Mouse (Mus musculus): ENCODE results near the gene Mad2l1bp.

Mad2l1bp gene

DNA sequence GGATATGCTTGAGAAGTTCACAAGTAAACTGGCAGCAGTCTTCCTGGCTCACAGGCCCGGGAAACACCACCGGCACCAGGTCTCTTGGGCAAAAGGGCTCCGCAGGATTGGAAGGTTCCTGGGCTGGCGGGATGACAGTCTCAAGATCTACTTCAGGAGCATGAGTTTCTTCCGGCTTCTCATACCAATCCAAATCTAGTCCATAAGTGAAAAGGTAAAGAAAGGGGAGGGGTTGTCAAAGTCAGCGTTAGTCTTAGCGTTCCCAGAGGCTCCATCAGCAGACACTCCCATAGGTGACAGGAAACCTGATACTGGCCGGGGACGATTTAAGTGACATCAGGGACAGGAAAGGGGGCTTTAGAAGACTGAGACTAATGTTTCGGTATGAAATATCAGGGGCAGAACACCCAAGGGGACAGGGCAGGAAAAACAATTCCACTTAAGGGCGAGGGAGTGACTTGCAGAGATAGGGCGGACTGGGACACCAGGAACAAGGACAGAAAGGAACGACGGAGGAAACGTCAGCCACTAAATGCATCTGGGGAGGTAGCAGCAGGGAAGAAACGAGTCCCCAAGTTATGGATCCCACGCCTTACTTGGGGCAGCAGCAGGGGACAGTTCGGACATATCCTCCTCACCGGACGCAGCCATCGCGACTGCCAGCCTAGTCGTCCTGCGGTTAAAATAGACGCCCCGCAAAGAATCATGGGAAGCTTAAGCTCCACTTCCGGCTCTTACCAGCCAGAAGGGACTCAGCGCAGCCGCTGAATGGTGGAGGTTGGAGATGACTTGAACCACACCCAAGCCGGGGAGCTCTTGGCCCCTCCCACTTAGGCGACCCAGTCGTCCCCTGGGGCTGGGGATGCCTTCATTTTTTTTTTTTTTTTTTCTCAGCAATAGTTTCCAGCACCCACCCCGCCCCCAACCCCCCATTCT lies at the start of gene Mad2l1bp:
Gene Mad2l1bp (minus strand): TSS at position 707 of the 936 bp plus-strand sequence.
- DNase-seq: peak; percentile 85 to 93

DNA sequence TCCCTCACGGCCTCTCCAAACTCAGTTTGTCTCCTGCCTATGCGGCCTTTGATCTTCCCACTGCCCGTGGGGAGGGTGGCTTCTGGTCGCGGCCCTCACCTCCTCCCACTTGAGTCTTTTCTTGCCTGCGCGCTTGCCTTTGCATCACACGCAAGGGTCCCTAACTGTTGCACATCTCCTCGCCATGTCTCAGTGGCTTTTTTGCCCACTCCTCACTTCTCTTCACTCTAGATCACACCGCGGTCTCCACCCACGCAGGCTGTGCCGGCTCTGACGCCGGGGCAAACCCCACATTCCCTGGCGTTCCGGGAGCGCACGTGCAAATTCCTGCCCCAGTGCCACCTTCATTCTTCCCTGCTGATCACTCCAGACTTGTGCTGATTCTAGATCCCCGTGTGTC lies 49.7 kb upstream of the Mad2l1bp start:
- DNase-seq: no peak

DNA sequence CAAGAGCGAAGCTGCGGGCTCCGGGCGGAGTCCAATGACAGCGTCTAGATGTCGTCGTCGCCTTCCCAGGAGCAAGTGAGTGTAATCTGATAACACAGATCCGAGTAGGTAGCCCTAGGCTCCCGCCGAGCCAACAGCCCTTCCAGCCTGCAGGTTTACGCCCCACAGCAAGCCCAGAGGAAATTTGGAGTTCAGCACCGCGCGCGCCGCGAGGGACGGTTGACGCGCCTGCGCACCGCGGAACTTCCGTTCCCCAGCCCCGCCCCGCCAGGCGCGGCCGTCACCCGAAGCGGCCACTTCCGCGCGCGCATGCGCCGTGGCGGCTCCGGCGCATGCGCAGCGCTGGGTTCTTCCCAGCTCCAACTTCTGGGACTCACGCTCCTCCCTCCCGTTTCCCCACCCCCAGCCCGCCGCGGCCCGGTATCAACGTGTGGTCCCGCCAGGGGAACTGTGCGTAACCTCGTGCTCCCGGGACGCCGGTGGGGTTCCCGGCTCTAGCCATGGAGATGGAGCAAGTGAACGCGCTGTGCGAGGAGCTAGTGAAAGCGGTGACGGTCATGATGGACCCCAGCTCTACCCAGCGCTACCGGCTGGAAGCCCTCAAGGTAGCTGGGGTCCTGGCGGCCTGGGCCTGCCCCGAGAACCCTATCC lies 49.2 kb upstream of the Mad2l1bp start, which contains the start of the genes Polh and Xpo5:
Gene Polh (minus strand): TSS at position 225 of the 651 bp plus-strand sequence.
Gene Xpo5 (plus strand): TSS at position 362 of the 651 bp plus-strand sequence.
- DNase-seq: peak; percentile 94 to 95

DNA sequence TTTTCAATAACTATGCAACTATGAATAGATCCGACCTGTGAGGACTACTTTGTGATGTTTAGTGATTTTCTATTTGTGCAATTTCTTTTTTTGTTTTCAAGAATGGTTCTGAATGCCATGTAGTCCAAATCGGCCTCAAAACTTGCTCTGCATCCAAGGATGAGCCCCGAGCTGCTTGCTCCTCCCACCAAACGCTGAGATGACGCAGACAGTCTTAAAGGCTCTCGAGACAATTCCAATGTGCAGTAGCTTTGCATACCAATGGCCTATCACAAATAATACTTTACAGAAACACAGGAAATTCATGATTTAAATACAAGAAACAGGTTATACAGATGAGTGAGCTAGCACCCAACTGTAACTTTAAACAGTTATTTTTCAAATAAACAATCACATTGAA lies 47.8 kb upstream of the Mad2l1bp start:
- no peak for DNase-seq

DNA sequence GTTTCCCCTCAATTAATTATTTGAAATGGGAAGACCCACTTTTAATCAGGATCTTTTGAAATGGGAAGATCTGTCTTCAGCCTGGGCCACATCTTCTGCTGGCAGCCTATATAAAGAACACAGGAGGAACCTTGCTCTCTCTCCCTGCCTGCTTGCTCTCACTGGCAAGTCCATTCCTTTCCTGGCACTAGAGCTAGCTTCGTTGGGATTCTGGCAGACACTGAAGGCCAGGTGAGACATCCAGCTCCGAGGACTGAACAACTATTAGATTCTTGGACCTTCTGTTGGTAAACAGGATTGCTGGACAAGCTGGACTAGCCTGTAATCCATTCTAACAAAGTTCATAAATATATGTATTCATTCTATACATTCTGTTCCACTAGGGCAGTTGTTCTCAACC lies 35.5 kb upstream of the Mad2l1bp start:
- DNase-seq: no peak

DNA sequence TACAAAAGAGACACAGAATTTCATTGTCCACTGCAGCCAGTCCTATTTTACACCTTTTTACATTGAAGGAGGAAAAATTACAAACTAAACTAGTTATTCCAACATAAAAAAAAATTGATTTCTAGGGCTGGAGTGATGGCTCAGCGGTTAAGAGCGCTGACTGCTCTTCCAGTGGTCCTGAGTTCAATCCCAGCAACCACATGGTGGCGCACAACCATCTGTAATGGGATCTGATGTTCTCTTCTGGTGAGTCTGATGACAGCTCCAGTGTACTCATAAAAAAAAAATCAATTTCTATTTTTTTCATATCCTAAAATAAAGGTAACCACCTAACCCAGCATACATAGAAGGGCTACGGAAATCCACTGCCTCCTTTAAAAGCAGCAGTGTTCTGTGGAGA lies 28.9 kb upstream of the Mad2l1bp start:
- DNase-seq: no peak

DNA sequence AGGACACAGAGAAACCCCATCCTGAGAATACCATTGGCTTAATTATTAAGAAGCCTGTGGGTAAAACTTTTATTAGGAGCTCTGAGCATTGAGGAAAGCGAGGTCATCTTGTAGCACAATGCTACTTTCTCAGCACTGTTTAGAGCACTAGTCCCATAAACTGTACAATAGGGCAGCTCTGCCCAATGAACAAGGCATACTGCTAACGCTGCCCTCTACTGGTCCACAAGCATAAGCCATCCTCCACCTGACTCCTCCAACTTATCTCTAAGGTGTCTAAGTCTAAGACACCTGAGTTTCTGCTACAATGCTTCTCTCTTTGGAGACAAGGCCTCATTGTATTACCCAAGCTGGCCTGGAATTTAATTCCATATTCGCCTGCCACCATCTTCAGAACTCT lies 17.2 kb upstream of the Mad2l1bp start:
- peak in 1 of 2 experiments; percentile 30 for DNase-seq

DNA sequence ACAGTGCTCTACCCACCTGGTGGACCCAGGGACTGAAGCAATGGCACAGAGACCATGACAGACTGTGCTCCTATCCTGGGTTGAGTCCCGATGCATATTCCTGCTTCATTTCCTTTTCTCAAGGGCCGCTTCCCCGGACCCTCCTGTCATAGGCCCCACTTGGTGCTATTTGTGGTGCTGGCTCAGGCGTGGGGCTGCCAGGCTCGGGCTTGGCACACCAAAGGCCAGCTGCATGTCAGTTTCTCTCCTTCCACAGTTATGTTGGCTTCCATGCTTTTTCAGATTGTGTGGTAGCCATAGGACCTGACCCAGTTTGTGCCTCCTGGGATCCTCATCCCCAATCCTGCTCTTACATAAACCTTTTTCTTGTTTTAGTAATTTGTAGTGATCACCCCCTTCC lies 15.4 kb upstream of the Mad2l1bp start:
- DNase-seq: no peak

DNA sequence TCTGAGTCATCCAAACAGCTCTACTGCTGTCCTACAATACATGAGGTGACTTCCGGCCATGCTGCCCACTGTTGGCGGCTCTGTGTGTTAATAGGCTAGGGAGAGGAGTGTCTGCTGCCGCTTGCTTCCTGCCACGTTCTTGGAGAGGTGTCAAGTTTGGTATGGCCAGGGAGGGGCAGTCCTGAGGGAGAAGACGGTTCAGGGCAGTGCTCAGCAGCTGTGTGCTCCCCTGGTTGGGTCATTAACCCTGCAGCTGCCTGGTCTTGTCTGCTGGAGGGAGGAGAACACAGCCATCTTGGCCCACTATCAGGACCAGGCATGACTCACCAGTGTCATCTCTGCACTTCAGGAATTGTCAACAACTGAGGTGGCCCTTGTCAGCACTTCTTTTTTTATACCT lies 15.0 kb upstream of the Mad2l1bp start:
- DNase-seq: no peak

DNA sequence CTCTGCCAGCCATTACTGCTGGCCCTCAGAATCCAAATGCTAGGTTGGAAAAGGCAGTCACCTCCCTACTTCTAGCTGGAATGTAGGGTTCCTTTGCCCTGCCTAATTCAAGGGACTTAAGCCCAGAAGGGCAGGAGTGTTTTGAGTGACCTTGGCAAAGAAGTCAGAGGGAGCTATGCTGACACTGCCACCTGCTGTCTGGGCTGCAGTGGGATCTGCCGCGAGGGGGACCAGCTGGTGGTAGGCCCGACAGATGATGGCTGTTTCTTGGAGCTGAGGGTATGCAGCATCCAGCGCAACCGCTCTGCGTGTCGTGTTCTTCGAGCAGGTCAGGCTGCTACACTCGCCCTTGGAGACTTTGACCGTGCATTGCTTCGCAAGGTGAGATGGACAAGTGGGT lies 13.7 kb upstream of the Mad2l1bp start:
- DNase-seq: peak in 1 of 2 experiments; percentile 29

DNA sequence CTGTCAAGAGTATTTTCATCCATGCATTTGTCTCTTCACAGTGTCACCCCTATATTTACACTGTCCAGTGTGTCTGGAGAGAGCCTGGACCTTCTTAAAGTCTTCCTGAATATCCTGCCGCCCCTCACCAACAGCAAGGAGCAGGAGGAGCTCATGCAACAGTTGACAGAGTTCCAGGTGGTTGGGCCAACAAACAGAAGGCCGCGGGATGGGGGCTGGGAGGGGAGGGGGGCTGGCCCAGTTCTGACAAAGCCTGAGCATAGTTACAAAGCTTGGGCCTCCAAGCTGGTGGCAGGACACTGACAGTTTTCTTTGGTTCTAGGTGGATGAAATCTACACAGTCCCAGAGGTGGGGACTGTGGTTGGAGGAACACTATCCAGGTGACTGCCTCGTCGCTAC lies 12.9 kb upstream of the Mad2l1bp start:
- no peak for DNase-seq

DNA sequence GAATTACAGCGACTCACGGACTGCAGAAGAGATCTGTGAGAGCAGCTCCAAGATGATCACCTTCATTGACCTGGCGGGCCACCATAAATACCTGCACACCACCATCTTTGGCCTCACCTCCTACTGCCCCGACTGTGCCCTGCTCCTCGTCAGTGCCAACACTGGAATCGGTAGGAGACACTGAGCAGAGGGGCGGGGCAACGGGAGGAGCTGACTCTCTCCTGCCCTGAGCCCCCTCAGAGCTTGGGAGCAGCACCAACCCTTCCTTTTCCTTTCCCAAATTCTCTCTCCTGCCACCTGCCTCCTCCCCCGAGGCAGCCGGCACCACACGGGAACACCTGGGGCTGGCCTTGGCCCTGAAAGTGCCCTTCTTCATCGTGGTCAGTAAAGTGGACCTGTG lies 12.1 kb upstream of the Mad2l1bp start:
- DNase-seq: no peak

DNA sequence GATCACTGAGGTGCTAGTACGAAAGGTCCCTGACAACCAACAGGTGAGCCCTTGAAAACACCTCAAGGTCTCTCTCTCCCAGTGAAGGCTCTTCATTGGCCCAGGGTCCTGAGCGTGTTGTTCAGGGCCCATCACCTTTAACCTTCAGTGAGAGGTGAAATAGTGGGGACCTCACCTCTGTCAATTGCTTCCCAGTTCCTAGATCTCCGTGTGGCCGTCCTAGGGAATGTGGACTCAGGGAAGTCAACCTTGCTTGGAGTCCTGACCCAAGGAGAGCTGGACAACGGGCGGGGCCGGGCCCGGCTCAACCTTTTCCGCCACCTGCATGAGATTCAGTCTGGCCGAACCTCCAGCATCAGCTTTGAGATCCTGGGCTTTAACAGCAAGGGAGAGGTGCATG lies 11.4 kb upstream of the Mad2l1bp start:
- no peak for DNase-seq

DNA sequence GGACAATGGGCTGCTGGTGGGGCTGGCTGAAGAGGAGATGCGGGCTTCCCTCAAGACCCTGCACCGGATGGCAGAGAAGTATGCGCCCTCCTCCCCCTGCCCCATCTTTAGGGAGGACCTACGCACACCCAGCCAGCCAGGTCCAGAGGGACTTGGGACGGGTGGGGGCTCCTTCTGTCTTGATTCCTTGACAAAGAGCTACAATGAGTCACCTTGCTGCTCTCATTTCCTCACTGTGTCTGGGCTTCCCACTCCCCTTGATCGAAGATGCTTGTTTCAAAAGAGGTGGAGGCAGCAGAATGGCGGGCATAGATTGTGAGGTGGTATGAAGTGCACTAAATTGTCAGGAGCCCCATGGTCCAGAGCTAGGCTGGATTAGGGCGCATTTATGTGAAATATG lies 10.9 kb upstream of the Mad2l1bp start:
- no peak for DNase-seq

DNA sequence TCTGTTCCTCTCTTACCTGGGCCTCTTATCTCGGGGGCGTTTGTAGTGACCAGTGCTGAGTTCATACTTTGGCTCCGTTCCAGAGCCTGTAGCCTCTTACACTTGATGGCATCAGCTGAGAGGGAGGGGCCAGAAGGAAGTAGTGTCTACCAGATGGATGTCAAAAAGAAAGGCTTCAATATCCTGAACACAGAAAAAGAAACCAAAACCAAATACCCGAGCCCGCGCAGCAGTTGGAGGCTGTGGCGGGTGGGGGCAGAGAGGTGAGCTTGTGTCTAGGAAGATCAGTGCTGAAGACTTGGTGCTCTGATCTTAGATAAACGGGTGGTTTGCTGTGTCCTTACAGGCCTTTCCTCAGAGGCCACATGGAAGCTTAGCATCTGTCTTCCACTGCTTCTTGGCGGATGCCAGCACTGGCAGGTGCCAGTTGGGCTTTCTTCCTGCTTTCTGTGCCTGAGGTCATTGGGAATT lies 9.6 kb upstream of the Mad2l1bp start:
- peak; percentile 68 to 80 for DNase-seq

DNA sequence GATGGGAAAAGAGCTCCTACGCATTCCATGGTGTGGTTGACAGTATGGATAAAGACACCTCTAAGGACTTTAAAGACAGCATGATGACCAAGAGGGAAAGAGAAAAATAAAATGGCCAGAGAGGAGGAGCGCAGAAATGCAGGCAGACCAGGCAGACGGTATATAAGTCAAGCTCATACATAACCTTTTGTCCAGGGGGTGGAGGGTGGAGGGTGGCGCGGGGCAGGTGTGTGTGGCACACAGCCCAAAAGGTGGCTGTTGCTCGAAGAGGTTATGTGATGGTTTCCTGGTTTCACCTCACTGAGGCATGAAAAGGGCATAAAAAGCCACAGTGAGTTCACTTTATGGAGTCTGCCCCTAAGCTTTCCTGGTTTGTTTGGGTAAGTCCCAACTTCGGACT lies 9.2 kb upstream of the Mad2l1bp start:
- DNase-seq: peak in 1 of 2 experiments; percentile 42

DNA sequence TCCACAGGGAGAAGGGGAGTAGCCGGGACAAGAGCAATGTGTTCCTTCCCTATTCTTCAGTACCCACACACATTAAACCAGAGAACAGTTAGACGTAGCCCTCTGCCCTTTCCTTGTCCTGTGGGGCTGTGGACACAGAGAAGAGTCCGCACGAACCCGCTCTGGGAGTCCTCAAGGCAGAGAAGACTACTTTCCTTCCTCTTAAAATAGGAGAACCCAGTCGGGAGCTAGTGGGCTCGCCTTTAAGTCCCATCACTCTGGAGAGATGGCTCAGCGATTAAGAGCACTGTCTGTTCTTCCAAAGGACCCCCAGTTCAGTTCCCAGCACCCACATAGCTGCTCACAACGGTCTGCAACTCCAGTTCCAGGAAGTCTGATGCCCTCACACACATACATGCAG lies 8.4 kb upstream of the Mad2l1bp start:
- DNase-seq: no peak

DNA sequence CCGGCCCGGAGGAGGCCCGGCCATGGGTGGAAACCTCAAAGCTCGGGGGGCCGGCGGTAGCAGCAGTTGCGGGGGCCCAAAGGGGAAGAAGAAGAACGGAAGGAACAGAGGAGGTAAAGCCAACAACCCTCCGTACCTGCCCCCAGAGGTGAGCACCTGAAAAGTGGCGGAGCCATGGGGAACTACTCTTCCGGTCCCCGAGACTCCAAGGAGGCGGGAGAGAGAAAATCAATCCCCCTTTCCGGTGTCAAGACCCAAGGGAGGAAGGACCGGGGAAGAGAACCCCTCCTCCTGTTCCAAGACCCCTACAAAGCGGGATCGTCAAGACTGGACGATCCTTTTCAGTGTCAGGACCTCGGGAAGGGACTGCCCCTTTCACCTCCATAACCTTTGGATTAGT lies 7.8 kb upstream of the Mad2l1bp start:
- no peak for DNase-seq

DNA sequence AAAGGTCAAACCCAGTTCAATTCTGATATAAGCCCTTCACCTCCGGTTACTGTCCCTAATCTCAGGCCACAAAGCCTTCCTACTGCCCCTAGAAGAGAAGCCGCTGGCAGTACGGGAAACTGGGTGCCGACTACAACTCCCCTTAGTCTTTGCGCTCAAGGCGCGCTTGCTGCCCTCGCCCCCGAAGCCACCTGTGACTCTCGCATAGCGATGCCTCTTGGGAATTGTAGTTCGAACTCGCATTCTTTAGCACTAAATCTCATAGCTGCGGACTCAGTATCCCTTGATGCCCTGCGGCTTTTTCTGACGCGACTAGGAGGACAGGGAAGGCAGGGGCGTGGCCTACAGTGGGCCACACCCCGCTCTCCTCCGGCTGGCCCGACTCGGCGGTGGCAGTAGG lies 7.3 kb upstream of the Mad2l1bp start, which contains the start of gene Gtpbp2:
Gene Gtpbp2 (plus strand): TSS at position 347 of the 400 bp plus-strand sequence.
- DNase-seq: peak; percentile 92 to 97

DNA sequence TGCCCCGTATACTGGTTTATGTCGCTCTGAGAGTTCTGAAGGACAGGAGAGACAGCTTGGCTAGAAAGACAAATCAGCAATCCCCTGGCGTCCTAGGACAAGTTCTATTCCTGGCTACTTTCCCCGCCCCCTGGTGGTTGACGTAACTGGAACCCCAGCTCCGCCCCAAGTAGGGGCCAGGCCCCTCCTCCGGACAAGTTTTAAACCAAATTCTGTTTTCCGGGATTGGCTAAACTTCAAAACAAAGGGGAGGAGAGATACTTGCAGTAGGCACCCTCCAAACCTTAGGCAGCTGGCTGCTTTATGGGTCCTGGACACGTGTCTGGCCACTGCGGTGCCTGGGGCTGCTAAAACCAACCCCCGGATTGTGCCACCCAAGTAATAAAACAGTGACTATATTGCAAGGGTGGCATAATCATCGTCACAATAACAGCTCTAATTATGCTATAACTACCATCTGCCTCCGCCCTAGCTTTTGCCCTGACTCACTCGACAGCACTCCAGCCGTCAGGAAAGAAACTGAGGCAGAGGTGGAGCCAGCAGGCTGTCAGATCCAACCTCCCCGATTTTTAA lies 6.8 kb upstream of the Mad2l1bp start:
- DNase-seq: peak; percentile 91

DNA sequence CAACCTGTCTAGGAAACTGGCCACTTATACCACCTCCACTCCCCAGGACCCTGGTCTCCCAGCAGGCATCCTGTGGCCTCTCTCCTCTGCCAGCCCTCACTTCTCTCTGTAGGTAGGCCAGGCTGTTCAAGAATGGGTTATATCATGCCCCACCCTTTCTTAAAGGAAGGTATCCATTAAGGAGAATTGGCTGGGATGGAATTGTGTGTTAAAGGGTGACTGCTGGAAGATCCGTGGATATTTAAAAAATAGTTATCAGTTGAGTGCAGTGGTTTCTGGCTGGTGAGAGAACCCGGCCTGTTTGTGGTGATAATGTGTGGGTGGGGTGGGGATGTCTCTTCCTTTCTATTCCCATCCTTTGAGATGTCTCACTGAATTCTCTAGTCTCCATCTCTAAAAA lies 5.9 kb upstream of the Mad2l1bp start:
- DNase-seq: no peak

DNA sequence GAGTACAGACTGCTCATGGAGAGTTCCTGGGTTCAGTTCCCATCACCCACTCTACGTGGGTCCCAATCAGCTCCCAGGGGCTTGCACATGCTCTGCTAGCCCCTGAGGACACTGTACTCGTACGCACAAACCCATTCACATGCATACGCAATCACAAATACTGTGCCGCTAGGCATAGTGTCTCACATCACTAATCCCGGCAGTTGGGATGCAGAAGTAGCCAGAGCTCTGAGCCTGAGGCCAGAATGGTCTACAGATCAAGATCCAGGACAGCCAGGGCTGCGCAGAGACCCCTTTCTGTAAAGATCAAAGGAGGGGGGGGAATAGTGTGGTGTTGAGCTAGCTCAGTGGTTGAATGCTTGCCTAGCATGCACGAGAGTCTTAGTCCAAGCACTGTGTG lies 3.8 kb upstream of the Mad2l1bp start:
- DNase-seq: no peak

DNA sequence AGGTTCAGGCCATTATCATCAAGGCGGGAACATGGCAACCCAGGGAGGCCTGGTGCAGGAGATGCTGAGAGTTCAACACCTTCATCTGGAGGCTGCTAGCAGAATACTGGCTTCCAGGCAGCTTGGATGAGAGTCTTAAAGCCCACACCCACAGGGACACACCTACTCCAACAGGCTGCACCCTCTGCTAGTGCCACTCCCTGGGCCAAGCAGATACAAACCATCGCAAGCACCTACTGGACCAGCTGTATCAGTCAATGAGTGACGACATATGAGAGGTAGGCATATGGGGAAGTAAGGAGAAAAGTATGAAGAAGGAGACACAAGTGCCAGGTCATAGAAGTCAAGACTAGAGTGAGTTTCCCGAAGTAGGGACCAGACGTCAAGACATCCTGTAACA lies 3.3 kb upstream of the Mad2l1bp start:
- DNase-seq: no peak

All from thymus, postnatal 36 days (tissue).